Mouse (Mus musculus): ENCODE measurements around the gene Asap2.
"Not testable (repeated sequence)": the region's sequence is repeated elsewhere in the genome, so short reads cannot be mapped to it uniquely, and the experiment has no call there.

The Asap2 gene

DNA sequence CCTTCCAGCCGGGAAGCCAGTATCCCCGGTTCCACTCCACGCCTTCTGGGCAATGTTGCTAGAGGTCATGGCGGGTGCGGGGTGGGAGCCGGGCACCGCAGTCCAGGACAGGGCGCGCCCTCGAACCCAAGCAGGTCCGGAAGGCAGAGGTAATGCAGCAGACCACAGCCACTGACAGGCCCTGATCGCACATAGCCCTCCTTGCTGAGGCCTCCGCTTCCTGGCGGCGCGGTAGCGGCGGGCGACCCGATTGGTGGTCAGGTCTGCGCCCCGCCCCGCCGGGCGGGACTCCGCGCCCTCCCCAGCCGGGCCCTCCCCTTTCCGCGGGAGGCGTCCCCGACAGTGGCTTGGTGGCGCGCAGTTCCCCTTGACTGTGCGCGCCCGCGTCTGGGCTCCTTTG lies at the start of gene Asap2:
Gene Asap2 (plus strand): TSS at position 328 of the 400 bp plus-strand sequence.
- DNase-seq (ENCODE audit: low read depth) = peak; percentile 3

DNA sequence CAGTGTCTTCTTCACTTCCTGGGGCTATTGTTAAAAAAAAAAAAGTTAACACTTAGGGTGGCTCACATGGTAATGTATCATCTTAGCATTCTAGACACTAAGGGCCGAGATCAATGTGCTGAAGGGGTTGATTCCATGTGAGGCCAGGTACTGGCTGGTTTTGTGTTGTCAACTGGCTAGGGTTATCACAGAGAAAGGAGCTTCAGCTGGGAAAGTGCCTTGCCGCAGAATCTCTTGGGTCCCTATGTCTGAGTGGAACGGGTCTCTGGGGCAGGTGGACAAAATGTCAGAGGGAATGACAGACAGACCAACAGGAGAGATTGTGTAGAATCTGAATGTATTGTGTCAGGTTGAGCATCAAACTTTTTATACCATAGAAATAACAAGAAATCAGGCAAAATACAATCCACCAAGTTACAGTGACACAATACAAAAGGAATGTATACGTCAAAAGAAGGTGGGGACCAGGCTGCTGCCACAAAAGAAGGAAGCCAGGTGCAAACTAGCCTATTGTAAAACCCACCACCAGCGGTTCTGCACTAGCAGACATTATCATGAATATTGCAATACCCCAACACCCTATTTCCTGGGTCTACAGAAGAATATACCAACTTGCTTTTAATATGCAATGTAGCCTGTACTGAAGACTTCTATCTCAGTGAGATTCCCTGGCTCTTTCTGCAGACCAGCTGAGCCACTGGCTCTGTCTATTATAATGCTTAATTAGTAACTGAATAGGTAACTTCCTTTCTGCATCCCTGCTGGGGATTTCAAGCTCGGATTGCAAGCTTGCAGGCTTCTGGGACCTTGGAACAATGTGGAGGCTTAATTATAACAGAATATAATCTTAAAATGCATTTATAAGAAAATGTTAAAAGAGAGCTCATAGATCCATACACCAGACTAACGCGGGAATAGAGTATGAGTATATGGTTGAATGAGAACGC lies 42.9 kb upstream of the Asap2 start:
- not testable (repeated sequence) for DNase-seq (ENCODE audit: low read depth)

DNA sequence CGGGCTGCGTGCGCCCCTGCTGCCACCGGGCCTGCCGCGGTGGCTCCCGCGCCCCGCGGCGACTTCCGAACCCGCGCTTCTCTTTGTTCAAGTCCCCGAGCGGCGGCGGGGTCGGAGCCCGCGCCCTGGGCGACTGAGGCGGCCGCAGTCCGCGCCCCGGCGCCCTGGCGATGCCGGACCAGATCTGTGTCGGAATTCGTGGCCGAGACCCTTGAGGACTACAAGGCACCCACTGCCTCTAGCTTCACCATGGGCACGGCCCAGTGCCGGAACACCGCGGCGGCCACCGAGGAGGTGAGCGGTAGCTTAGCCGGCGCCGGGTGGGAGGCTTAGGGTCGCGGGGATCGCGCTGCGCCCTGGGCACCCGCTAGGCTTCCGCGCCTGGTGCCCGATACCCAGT lies 320 bp downstream of the Asap2 start:
- peak; percentile 9 for DNase-seq (ENCODE audit: low read depth)

DNA sequence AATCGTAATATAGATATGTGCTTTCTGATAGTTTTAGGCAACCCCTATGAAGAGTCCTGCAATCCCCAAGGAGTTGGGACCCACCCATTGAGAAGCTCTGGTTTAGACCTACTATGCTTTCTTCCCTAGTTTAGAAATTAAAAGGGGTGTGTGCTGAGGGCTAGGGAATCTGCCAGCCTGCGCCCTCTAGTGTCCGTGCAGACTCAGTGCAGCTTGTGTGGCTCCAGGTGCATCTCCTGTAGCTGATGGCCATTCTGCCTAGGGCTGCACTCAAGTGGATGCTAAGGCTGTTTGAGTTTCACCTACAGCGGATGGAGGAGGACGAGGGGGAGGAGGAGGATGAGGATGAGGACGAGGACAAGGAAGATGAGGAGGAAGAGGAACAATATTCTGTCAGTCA lies 40.6 kb downstream of the Asap2 start:
- peak; percentile 1 for DNase-seq (ENCODE audit: low read depth)

DNA sequence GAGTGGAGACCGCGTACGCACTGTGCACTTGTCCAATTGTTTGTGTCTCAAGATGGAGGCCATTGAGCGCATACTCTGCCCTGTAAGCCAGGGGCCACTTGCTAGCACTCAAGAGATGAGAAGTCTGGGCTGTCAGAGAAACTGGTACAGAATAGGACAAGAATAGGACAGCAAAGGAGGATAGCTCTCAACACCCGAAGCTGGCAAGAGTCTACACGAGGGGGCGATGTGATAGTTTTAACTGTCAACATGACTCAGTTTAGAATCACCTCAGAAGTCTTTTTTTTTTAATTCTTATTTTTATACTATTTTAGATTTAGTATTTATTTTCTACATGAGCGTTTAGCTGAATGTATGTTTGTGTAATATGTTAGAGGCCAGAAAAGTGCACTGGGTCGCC lies 56.5 kb downstream of the Asap2 start:
- not testable (repeated sequence) for DNase-seq (ENCODE audit: low read depth)

DNA sequence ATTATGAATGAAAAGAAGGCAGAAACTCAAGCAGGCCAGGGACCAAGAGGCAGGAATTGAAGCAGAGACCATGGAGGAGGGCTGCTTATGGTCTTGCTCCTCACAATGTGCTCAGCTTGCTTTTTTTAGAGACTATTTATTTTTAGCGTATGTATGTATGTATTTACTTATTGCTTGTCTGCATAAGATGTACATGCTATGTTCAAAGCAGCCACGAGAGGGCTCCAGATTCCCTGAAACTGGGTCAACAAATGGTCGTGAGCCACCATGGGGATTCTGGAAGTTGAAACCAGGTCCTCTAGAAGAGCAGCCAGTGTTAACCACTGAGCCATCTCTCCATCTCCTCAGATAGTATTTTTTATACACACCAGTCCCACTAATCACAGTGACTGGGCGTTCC lies 85.5 kb downstream of the Asap2 start:
- DNase-seq (ENCODE audit: low read depth) = peak; percentile 72

DNA sequence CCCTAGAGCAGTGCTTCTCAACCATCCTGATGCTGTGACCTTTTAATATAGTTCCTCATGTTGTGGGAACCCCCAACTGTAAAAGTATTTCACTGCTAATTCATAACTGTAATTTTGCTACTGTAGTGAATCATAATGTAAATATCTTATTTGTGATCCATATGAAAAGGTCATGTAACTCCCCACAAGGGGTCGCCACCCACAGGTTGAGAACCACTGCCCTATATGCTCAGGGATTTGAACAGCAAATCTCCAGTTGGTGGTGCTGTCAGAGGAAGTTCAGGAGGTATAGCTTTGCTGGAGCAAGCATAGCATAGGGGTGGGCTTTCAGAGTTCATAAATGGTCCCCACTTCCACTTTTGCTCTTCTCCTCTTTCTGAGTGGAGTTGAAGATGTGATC lies 99.9 kb downstream of the Asap2 start:
- peak; percentile 66 for DNase-seq (ENCODE audit: low read depth)

DNA sequence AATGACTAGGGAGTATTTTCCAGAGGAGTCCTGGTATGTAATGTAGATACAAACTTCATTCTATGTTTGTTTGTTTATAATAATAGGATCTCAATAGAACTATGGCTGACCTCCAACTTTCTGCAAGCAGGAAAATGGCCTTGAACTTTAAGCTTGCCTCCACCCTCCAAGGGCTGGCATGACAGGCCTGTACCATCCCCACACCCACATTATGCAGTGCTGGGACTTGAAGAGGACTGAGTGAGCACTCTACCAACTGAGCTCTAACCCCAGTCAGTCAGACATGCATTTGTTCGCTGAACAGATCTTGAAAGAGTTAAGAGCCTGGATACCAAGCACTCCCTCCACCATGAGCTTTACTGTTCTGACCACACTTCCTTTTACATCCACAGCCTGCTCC lies 102.2 kb downstream of the Asap2 start:
- not testable (repeated sequence) for DNase-seq (ENCODE audit: low read depth)

DNA sequence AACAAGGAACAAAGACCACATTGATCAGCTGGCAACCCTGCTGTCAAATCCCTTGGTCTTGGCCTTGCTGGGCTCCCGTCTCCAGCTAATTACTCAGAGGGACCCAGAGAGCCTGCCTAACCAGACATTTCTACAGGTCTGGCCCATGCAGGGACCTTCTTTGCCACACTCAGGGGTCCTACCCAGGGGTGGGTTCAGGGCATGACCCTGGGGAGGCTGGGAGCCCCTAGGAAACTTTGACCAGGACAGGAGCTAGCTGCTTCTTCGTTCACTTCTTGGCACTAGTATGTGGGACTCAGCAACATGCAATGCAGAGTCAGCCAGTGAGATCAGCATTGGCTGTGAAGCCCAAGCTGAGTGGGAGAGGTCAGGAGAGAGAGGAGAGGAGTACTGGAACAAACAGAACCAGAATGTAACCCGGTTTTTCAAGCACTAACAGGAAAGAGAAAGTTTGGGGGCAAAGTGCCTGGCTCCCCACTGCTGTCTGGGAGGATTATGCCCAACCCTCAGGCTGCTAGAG lies 107.6 kb downstream of the Asap2 start:
- not testable (repeated sequence) for DNase-seq (ENCODE audit: low read depth)

DNA sequence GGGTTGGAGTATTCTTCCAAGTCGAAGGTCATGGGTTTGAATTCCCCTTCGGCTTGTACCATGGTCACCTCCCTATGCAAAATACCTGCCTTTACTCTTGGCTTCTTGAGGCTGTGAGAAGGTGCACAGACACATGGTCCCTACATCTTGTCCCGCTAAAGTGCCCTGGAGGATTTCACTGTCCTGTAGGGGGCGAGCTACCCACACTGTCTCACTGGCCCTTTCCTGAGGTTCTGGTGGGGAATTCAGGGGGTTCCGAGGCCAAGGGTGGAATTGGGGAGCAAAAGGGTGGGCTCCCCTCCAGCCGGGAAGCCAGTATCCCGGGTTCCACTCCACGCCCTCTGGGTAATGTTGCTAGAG lies 120.8 kb downstream of the Asap2 start:
- peak; percentile 51 for DNase-seq (ENCODE audit: low read depth)

DNA sequence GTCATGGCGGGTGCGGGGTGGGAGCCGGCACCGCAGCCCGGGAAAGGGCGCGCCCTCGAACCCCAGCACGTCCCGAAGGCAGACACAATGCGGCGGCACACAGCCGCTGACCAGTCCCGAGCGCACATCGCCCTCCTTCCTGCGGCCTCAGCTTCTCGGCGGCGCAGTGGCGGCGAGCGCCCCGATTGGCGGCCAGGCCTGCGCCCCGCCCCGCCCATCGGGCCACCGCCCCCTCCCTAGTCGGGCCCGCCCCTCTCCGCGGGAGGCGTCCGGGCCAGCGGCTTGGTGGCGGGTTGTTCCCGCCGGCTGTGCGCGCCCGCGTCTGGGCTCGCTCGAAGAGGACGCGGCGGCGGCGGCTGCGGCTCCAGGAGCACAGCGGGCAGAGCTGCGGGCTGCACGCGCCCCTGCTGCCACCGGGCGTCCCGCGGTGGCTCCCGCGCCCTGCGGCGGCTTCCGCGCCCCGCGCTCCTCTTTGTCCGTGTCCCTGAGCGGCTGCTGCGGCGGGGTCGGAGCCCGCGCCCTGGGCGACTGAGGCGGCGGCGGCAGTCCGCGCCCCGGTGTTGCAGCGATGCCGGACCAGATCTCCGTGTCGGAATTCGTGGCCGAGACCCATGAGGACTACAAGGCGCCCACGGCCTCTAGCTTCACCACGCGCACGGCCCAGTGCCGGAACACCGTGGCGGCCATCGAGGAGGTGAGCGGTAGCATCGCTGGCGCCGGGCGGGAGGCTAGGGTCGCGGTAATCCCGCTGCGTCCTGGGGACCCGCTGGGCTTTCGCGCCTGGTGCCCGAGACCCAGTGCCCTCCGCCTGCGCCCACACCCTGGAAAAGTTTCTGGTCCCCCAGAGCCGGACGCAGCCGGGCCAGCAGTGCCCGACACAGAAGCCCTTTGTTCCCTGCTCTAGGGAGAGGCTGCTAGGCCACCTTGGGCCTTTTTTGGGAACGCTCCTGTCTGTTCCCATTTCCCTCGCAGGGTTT lies 121.5 kb downstream of the Asap2 start:
- DNase-seq (ENCODE audit: low read depth) = peak; percentile 86

DNA sequence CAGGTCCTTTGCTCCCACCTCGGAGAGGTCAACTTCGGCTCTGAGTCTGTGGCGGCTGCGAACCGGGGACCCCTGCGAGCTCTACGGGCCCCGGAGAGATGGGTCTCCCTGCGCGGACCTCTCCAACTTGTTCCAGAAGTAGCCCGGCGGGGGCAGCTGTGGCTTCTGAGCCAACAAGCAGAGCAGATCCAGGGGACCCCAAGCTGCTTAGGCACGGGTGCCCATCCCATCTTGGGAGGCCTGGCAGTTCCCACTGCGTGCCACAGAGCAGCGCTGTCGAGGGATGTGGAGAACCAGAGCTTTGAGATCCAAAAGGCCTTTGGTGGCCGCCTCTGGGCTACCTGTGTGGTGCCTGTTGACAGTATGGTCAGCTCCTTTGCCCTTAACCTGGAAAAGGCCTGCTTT lies 122.2 kb downstream of the Asap2 start:
- peak; percentile 47 for DNase-seq (ENCODE audit: low read depth)

DNA sequence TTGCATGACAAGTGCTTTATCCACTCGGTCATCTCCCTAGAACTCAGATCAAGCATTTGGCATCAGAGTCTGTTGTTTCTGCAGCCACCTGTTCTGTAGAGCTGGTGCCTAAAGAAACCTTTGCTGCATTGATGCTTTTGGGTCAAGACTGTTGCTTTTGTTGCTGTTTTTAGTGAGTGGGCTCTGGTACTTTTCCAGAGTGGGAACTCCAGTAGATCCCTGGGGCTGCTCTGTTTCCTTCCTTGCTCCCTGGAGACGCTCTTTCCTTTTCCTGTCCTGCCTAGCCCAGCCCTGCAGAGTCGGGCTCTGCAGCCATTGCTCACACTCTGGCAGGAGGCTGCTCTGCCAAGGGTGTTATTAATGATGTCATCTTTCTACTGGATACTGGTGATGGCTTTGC lies 129.2 kb downstream of the Asap2 start:
- no peak for DNase-seq (ENCODE audit: low read depth)

DNA sequence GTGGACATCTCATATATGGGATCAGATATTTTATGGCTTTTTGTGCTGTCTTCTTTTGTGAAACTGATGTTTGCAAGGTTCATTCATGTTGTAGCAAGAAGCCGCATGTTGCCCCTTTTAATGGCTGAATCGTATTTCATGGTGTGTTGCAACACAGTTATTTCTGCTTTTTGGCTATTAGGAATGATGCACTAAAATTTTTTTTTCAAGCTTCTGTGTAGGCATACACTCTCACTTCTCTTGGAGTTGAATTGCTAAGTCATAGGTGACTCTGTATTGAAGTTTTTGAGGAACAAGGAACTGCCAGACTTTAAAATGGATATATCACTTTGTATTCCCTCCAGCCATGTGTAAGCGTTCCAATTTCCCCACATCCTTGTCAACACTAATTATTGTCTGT lies 132.6 kb downstream of the Asap2 start:
- DNase-seq (ENCODE audit: low read depth) = no peak

DNA sequence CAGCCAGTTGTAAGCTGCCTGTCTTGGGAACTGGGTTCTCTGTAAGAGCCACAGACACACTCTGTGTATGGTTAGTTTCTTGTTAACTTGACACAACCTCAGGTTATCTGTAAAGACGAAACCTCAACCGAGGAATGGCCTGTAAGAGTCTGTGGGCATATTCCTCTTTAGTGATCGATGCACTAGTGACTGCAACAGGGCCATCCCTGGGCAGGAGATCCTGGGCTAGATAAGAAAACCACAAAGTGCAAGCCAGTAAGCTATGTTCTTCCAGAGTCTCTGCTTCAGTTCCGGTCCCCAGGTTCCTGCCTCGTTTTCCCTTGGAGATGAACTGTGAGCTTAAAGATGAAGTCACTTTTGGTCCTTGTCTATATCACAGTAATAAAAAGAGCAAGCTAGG lies 133.4 kb downstream of the Asap2 start:
- peak; percentile 12 for DNase-seq (ENCODE audit: low read depth)

DNA sequence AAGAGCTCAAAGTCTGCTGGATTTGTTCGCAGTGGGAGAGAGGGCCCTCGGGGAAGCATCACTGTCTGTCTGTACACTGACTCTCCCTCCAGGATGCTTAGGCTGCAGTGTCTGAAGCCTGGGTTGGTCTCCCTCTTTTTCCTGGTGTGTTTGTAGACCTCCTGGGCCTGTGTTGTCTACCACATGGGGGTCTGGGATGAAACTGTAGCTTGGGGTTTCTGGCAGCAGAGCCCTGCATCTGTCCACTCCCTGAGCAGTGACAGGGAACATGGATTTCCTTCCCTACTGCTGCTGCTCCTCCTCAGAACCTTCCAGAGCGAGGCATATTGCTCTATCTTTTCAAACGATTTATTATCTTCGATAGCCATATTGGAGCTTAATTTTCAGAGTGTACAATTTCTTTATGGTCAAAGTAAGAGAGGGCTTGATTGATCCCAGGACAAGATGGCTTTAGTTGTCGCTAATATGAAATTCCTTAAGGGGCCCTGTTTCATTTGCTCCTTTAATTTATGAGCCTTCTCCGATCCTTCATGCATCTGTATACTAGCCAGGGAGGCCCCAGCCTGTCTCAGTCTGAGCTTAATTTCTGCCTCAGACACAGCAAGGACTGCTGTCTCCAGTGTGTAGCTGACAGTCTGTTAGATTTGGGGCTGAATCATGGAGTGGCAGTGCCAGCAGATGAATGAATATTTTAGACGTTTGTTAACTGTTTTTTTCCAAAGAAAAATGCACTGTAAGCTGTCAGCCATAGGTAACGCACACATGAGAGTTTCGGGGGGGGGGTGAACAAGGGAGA lies 135.6 kb downstream of the Asap2 start:
- no peak for DNase-seq (ENCODE audit: low read depth)

DNA sequence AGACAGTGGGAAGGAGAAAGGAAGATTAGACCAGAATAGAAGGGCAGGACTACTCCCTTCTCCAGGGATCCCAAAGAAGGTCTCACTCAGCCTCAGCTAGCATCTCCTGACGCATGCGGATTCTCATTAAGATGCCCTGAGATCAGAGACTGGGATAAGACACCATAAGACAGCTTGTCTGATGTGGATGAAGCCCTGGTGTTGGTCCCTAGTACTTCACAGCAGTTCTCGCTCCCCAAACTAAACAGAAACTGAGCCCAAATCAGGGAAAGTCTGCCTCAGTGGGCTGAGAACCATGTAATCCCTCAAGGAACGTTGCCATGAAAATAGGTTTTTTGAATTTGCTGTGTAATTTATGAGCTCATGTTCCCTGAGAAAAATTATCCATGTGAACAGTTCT lies 136.3 kb downstream of the Asap2 start:
- DNase-seq (ENCODE audit: low read depth) = no peak

DNA sequence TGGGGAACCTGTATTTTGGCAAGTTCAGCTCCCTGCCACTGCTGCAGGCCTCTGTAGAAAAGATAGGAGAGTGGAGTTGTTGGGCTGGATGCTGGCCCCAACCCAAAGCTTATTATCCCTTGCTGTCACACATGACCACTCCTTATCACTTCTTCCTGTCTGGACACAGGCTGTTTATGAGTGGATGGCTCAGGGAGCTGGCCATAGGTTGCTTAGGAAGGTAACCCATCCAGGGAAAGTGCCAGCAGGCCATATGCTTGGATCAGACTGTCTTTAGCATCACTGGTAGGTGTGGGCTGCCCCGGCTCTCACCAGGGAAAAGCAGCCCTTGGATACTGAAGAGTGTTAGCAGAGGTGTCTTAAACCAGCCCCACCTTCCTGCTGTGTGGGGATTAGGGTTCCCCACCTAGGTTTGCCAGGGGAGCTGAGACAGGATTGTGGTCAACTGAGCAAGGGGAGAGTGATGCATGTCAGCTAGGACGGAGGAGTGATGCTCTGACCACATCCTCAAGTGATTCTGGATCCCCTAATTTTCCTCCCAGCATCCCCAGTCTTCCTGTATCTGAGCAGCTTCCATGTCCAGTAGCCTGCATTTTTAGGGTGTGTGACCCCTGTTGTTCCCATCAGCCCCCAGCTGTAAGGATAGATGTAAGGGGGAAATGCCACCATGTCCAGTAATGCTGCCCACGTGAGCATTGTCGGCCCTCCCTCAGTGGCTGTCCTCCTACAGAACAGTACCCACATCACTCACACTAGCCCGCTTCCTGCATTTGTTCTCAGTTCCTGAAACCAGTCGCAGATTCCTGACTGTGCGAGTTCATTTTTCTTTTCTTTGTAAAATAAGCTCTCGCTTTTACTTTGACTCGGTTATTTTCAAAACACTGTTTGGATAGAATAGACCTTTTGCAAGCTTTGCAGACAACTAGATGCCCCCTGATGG lies 138.9 kb downstream of the Asap2 start:
- no peak for DNase-seq (ENCODE audit: low read depth)

DNA sequence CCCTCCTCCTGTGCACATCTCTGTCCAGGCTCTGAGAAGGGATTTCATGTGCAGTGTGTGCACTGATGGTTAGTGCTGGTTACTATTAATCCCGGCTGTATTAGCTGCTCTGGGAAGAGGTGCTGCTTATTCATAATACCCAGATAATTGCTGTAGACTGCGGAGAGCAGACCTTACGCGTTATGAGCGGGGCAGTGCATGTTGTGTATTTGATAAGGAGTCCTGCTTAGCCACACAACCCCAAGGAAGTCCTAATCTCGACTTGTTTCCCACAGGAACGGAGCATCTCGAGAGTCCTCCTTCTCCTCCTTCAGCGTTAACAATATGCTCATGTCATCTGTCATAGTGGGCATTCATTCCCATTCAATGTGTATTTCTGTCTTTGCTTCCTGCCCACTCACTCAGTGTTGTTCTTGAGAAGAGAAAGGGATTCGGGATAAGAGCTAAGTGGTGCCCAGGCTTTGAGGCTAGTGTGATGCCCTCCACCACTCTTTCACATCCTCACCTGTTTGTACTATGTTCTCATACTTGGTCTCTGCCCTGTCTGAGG lies 140.1 kb downstream of the Asap2 start:
- no peak for DNase-seq (ENCODE audit: low read depth)

DNA sequence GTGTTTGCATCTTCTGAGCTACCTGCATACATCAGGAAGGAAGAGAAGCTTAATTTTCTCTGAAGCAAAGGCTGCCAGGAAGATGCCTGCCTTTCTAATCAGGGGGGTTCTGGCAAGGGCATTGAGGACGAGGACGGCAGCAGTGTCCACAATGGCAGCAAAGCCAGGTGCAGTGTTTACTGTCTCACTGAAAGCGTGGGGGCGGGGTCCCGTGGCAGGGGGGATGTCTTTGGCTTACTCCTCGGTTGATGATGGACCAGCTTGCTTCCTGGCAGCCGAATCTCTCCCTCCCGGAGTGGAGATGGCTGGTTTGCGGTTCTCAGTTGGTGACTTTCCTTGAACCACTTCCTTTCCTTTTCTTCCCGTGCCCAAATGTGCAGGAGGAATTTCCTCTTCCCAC lies 142.3 kb downstream of the Asap2 start:
- no peak for DNase-seq (ENCODE audit: low read depth)
